Mouse (Mus musculus) MEL (cell line): ENCODE results near the gene Pax8. TPM values are rescaled to one million over a fixed set of nuclear protein-coding genes. Genes with fewer than 3 reads are reported as not detected.

ENCODE experiments used
- DNase-seq: peaks from one replicate; pipeline ENCODE4 v3.0.0; 2011; ENCODE audit warnings: low read depth, low spot score
- H3K27ac ChIP-seq: 2 replicates; pipeline ENCODE4 v1.5.1; 2012; ENCODE audit warnings: low read depth, mild to moderate bottlenecking, control low read depth, low read length, moderate library complexity; ENCODE audit not compliant: control insufficient read depth
- H3K27me3 ChIP-seq, 2 experiments: fragments of 150-350 bp in 1 of 2; sonication (generic) in 1 of 2; 2 replicates each; pipeline ENCODE4 v1.6.1; 2012; ENCODE audit warnings: low read length in 2 of 2, mild to moderate bottlenecking in 2 of 2, improper control_type of control experiment in 1 of 2, moderate library complexity in 1 of 2; ENCODE audit not compliant: insufficient read depth in 2 of 2, control insufficient read depth in 1 of 2
- H3K36me3 ChIP-seq, 2 experiments: 2 replicates each; pipeline ENCODE4 v1.6.1; 2012 to 2014; ENCODE audit warnings: low read length in 2 of 2, improper control_type of control experiment in 1 of 2, inconsistent platforms in 1 of 2, mild to moderate bottlenecking in 1 of 2; ENCODE audit not compliant: insufficient read depth in 2 of 2, control insufficient read depth in 1 of 2
- H3K4me1 ChIP-seq, 2 experiments: fragments of 150-350 bp in 1 of 2; sonication (generic) in 1 of 2; 2 replicates each; pipeline ENCODE4 v1.6.1; 2012; ENCODE audit warnings: low read length in 2 of 2, improper control_type of control experiment in 1 of 2, mild to moderate bottlenecking in 1 of 2; ENCODE audit not compliant: insufficient read depth in 2 of 2, control insufficient read depth in 1 of 2
- H3K4me3 ChIP-seq, 2 experiments: fragments of 150-350 bp in 1 of 2; sonication (generic) in 1 of 2; 2 replicates each; pipeline ENCODE4 v1.5.1; 2012; ENCODE audit warnings: low read depth in 2 of 2, low read length in 2 of 2, mild to moderate bottlenecking in 2 of 2, moderate library complexity in 2 of 2, control low read depth in 1 of 2, improper control_type of control experiment in 1 of 2; ENCODE audit not compliant: control insufficient read depth in 1 of 2, insufficient read depth in 1 of 2
- H3K79me2 ChIP-seq: 2 replicates; pipeline ENCODE4 v1.6.1; 2012; ENCODE audit warnings: mild to moderate bottlenecking, low read length, moderate library complexity; ENCODE audit not compliant: control insufficient read depth, poor library complexity, insufficient read depth
- H3K9ac ChIP-seq: 2 replicates; pipeline ENCODE4 v1.6.1; 2012; ENCODE audit warnings: low read depth, mild to moderate bottlenecking, control low read depth, low read length, moderate library complexity; ENCODE audit not compliant: control insufficient read depth, poor library complexity, severe bottlenecking
- H3K9me3 ChIP-seq: fragments of 150-350 bp; sonication (generic); replicated peaks from 2 replicates; pipeline ENCODE4 v1.6.1; 2012; ENCODE audit warnings: mild to moderate bottlenecking, low read length, improper control_type of control experiment, moderate library complexity; ENCODE audit not compliant: insufficient read depth
- CHD1 ChIP-seq: IDR thresholded peaks from 2 replicates; pipeline ENCODE4 v1.6.1; 2012; ENCODE audit warnings: low read depth, mild to moderate bottlenecking, inconsistent platforms, low read length, improper control_type of control experiment
- CTCF ChIP-seq, 3 experiments: IDR thresholded peaks in 2 of 3; conservative IDR thresholded peaks in 1 of 3; 2 replicates each; pipeline ENCODE4 v1.5.1; 2011 to 2012; ENCODE audit warnings: low read length in 3 of 3, low read depth in 2 of 3, mild to moderate bottlenecking in 2 of 3, improper control_type of control experiment in 1 of 3, inconsistent platforms in 1 of 3, mixed read lengths in 1 of 3, moderate library complexity in 1 of 3; ENCODE audit not compliant: control insufficient read depth in 1 of 3, insufficient read depth in 1 of 3, poor library complexity in 1 of 3, severe bottlenecking in 1 of 3
- EP300 ChIP-seq, 2 experiments: IDR thresholded peaks; 2 replicates each; pipeline ENCODE4 v1.6.1; 2011; ENCODE audit warnings: improper control_type of control experiment in 2 of 2, low read length in 2 of 2, low read depth in 1 of 2, mild to moderate bottlenecking in 1 of 2
- ETS1 ChIP-seq: IDR thresholded peaks from 2 replicates; pipeline ENCODE4 v1.6.1; 2012; ENCODE audit warnings: low read depth, mild to moderate bottlenecking, inconsistent platforms, low read length, improper control_type of control experiment, moderate library complexity
- GABPA ChIP-seq: IDR thresholded peaks from 2 replicates; pipeline ENCODE4 v1.6.1; 2012; ENCODE audit warnings: low read depth, mild to moderate bottlenecking, inconsistent platforms, low read length, improper control_type of control experiment, moderate library complexity
- HCFC1 ChIP-seq: IDR thresholded peaks from 2 replicates; pipeline ENCODE4 v1.6.1; 2012; ENCODE audit warnings: low read depth, mild to moderate bottlenecking, inconsistent platforms, low read length, improper control_type of control experiment, moderate library complexity
- JUND ChIP-seq: IDR thresholded peaks from 2 replicates; pipeline ENCODE4 v1.6.1; 2011; ENCODE audit warnings: low read depth, mild to moderate bottlenecking, improper control_type of control experiment, low read length
- MAX ChIP-seq: IDR thresholded peaks from 2 replicates; pipeline ENCODE4 v1.6.1; 2011; ENCODE audit warnings: low read length, improper control_type of control experiment
- MEF2A ChIP-seq: IDR thresholded peaks from 2 replicates; pipeline ENCODE4 v1.6.1; 2014; ENCODE audit warnings: low read depth, mild to moderate bottlenecking, inconsistent platforms, low read length, improper control_type of control experiment; ENCODE audit not compliant: poor library complexity, insufficient replicate concordance, severe bottlenecking; ENCODE audit errors: extremely low read depth
- MYB ChIP-seq: IDR thresholded peaks from 2 replicates; pipeline ENCODE4 v1.6.1; 2011; ENCODE audit warnings: mild to moderate bottlenecking, low read depth, low read length, improper control_type of control experiment
- NELFE ChIP-seq: IDR thresholded peaks from 2 replicates; pipeline ENCODE4 v1.6.1; 2011; ENCODE audit warnings: low read depth, low read length, improper control_type of control experiment
- POLR2A ChIP-seq, 2 experiments: IDR thresholded peaks; 2 replicates each; pipeline ENCODE4 v1.6.1; 2011 to 2012; ENCODE audit warnings: low read length in 2 of 2, mild to moderate bottlenecking in 2 of 2, control low read depth in 1 of 2, improper control_type of control experiment in 1 of 2, low read depth in 1 of 2, moderate library complexity in 1 of 2; ENCODE audit not compliant: control insufficient read depth in 1 of 2, insufficient read depth in 1 of 2, poor library complexity in 1 of 2
- POLR2AphosphoS2 ChIP-seq: IDR thresholded peaks from 2 replicates; pipeline ENCODE4 v1.6.1; 2011; ENCODE audit warnings: low read length, improper control_type of control experiment
- RAD21 ChIP-seq: IDR thresholded peaks from 2 replicates; pipeline ENCODE4 v1.6.1; 2011; ENCODE audit warnings: mild to moderate bottlenecking, low read depth, low read length, improper control_type of control experiment
- TBP ChIP-seq: IDR thresholded peaks from 2 replicates; pipeline ENCODE4 v1.8.0; 2011; ENCODE audit warnings: low read depth, low read length, improper control_type of control experiment
- USF2 ChIP-seq, 2 experiments: IDR thresholded peaks; 2 replicates each; pipeline ENCODE4 v1.6.1; 2011 to 2012; ENCODE audit warnings: improper control_type of control experiment in 2 of 2, low read length in 2 of 2, borderline replicate concordance in 1 of 2, inconsistent platforms in 1 of 2, low read depth in 1 of 2, mild to moderate bottlenecking in 1 of 2; ENCODE audit not compliant: insufficient read depth in 1 of 2
- ZKSCAN1 ChIP-seq: IDR thresholded peaks from 2 replicates; pipeline ENCODE4 v1.6.1; 2012; ENCODE audit warnings: low read depth, mild to moderate bottlenecking, inconsistent platforms, low read length, improper control_type of control experiment, moderate library complexity
- ZNF384 ChIP-seq: IDR thresholded peaks from 2 replicates; pipeline ENCODE4 v1.6.1; 2012; ENCODE audit warnings: low read depth, mild to moderate bottlenecking, inconsistent platforms, low read length, improper control_type of control experiment
- polyA plus RNA-seq, 2 experiments: library from polyadenylated mRNA; stranded (reverse) in 1 of 2; unstranded in 1 of 2; fragments of >175 nt in 1 of 2; fragments of >200 nt in 1 of 2; gene quantifications; 2 replicates each; pipeline versions ENCODE4 v1.2.1 to v1.2.4; 2012; ENCODE audit warnings: low replicate concordance in 2 of 2, low read depth in 1 of 2; ENCODE audit not compliant: insufficient read length in 2 of 2, insufficient read depth in 1 of 2, missing spikeins in 1 of 2
- total RNA-seq: library from RNA; depleted of rRNA; stranded (reverse); fragments of 300-350 nt; gene quantifications from 2 replicates; pipeline ENCODE4 v1.2.3, GENCODE M21; 2012

Pax8 gene
- total and polyA plus RNA-seq, 3 experiments: not detected

DNA sequence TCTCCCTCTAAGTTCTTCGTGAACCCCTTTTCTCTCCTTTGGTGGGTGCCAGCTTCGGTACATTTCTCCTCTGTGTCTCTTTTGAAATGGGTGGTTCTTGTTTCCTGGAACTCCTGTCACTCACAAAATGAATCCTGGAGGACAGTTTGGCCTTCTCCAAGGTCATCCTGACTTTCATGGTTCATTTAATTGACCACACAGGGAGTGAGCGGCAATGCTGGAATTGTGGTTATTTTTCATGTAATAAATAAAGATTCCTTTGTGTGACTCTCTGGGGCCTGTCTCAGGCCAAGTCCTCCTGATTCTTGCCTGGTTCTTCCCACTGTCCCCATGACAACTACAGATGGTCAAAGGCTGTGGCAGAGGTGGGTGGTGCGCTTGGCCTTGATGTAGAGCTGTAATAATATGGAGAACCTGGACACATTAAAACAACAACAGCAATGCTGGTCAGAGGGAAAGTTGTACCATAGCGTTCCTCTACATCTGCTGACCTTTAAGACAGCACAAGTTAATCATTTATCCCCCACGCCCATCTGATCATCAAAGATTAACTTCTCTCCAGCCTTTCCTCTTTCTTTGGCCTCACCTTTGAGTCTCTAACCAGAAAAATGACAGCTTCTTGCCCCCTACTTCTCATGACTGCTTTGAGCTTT is 54.1 kb downstream of the Pax8 start:
- H3K9ac ChIP-seq: no peak overlapping the region
- no peaks in the 10 kb centered on the region for H3K9me3 ChIP-seq
- H3K27ac ChIP-seq: no peak overlapping the region
- H3K79me2 ChIP-seq: no peaks in the 10 kb centered on the region
- H3K36me3 ChIP-seq: no peaks in the 10 kb centered on the region
- TF ChIP-seq GABPA: no peak
- TF ChIP-seq EP300 (IDR thresholded peaks at IDR 0.05; ENCODE audit: low read depth in 1 of 2, low read length in 2 of 2): no peak
- no peak for TF ChIP-seq CTCF (IDR thresholded peaks at IDR 0.05 in 2 of 3, conservative IDR thresholded peaks at IDR 0.05 in 1 of 3; ENCODE audit: control insufficient read depth in 1 of 3, insufficient read depth in 1 of 3, low read depth in 2 of 3, low read length in 3 of 3, poor library complexity in 1 of 3, severe bottlenecking in 1 of 3)
- no peak for TF ChIP-seq ETS1
- TF ChIP-seq CHD1: no peak
- TF ChIP-seq POLR2AphosphoS2: no peak
- H3K27me3 ChIP-seq: no peaks in the 10 kb centered on the region
- DNase-seq: no peak
- H3K4me1 ChIP-seq: no peaks in the 10 kb centered on the region
- H3K4me3 ChIP-seq: no peak overlapping the region

DNA sequence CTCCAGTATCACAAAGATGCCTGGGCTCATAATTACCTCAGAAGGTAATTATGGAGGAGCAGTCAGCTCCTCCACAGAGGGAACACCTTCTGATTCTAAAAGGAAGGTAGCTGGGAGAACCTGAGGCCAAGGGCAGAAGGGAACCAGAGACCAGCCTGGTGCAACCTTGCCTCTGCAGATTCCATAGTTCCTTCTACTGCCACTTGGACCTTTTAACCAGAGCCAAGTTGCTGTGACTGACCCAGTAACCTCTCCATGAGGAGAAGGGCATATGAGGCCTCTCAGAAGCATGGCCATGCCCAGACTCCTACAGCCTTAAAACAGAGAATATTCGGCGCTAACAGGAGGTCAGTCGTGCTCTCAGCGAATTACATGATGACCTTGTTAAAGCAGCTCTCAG is 57.8 kb downstream of the Pax8 start:
- H3K79me2 ChIP-seq: no peaks in the 10 kb centered on the region
- H3K4me1 ChIP-seq: no peaks in the 10 kb centered on the region
- H3K4me3 ChIP-seq: no peak overlapping the region
- TF ChIP-seq RAD21 (no peak), MAX (no peak), MYB (no peak), MEF2A (no peak), JUND (no peak), NELFE (no peak), HCFC1 (no peak), ZNF384 (no peak)
- no peaks in the 10 kb centered on the region for H3K27me3 ChIP-seq
- no peak overlapping the region for H3K9ac ChIP-seq
- no peak for DNase-seq
- no peaks in the 10 kb centered on the region for H3K36me3 ChIP-seq
- H3K27ac ChIP-seq: no peak overlapping the region
- no peaks in the 10 kb centered on the region for H3K9me3 ChIP-seq

DNA sequence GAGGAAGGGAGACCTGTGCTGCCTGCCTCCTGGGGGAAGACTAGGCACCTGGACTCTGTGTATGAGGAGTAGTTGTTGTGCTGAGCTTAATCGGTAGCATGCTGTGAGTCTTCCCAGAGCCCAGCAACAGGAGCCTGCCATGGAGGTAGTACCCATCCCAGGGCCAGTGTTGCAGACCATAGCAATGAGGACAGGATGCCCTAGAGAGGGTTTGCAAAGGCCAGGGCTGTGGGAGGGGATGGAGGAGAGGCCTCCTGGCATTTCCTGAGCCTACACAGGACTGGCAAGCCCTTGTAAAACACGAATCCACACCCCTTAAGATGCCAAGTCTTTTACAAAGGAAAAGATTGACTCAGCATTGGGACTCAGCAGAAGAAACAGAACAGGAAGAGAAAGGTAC is 58.3 kb downstream of the Pax8 start:
- no peaks in the 10 kb centered on the region for H3K4me1 ChIP-seq
- H3K27me3 ChIP-seq: no peaks in the 10 kb centered on the region
- no peak for TF ChIP-seq ZKSCAN1
- TF ChIP-seq CTCF (IDR thresholded peaks at IDR 0.05 in 2 of 3, conservative IDR thresholded peaks at IDR 0.05 in 1 of 3; ENCODE audit: control insufficient read depth in 1 of 3, insufficient read depth in 1 of 3, low read depth in 2 of 3, low read length in 3 of 3, poor library complexity in 1 of 3, severe bottlenecking in 1 of 3): no peak
- TF ChIP-seq MEF2A: no peak
- no peak for TF ChIP-seq CHD1
- TF ChIP-seq TBP: no peak
- TF ChIP-seq USF2 (IDR thresholded peaks at IDR 0.05; ENCODE audit: borderline replicate concordance in 1 of 2, insufficient read depth in 1 of 2, low read depth in 1 of 2, low read length in 2 of 2): no peak
- no peak for TF ChIP-seq EP300 (IDR thresholded peaks at IDR 0.05; ENCODE audit: low read depth in 1 of 2, low read length in 2 of 2)
- TF ChIP-seq POLR2A (IDR thresholded peaks at IDR 0.05; ENCODE audit: control insufficient read depth in 1 of 2, insufficient read depth in 1 of 2, low read depth in 1 of 2, low read length in 2 of 2, poor library complexity in 1 of 2): no peak
- no peak overlapping the region for H3K9ac ChIP-seq
- H3K9me3 ChIP-seq: no peaks in the 10 kb centered on the region
- no peaks in the 10 kb centered on the region for H3K79me2 ChIP-seq
- H3K36me3 ChIP-seq: no peaks in the 10 kb centered on the region
- DNase-seq: no peak
- H3K27ac ChIP-seq: no peak overlapping the region
- no peak overlapping the region for H3K4me3 ChIP-seq
